Mouse (Mus musculus): ENCODE measurements at regions not wholly inside any gene's neighbourhood (a gene's known extent, or its start where the extent isn't known, plus 50 kb on each side); places are given as distances from the start of the nearest gene placed in this dataset.

GRCm38 (mm10) chr3:143188931-143189330 lies 307.1 kb upstream of the Pkn2 start:
- in situ Hi-C loops (cut with MboI) = no loop called here

GRCm38 (mm10) chr3:143173971-143174370 lies 292.2 kb upstream of the Pkn2 start:
- in situ Hi-C loops (cut with MboI) = no loop called here

DNA sequence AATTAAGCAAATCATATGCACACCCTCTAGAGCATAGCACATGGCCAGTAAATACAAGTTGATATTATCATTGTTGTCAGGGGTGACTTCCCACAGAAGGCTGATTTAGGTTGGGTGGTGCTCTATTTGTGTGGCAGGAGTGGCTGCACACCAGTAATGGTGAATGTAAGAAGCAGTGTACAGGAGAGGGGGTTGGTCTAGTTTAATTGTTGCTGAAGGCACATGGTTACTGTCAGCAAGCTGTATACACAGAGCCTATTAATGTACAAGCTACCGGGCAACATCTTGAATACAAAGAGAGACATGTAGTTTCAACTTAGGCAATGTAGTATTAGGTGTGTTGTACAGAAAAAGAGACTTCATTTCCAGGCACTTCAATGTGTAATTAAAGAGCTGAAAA lies 280.6 kb upstream of the Pkn2 start:
- in situ Hi-C loops (cut with MboI) = no loop called here

GRCm38 (mm10) chr3:143161993-143162392 lies 280.2 kb upstream of the Pkn2 start:
- in situ Hi-C loops (cut with MboI) = no loop called here

DNA sequence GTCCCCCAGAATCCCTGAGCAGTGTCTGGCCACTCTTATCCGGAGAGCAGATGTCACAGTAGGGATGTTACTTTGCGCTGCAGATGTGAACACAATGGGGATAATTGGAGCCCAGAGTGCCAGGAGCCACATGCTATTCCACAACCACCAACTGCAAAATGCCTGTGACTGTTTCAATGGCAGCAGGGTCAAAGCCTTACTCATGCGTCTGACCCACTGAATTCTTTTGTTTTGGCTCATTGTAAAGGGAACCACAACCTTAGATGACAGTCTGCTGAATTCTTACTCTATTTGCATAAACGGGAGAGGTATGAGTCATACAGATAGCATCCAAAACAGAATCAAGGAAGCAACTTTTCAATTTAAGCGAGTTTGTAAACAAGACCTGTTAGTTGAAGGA lies 276.8 kb upstream of the Pkn2 start:
- in situ Hi-C loops (cut with MboI) = no loop called here

- in situ Hi-C loops (cut with MboI) = no loop called here
Observed at GRCm38 (mm10) chr3:143156733-143157524, 275.1 kb upstream of the Pkn2 start.

GRCm38 (mm10) chr3:143156174-143156573 lies 274.4 kb upstream of the Pkn2 start:
- in situ Hi-C loops (cut with MboI) = no loop called here

DNA sequence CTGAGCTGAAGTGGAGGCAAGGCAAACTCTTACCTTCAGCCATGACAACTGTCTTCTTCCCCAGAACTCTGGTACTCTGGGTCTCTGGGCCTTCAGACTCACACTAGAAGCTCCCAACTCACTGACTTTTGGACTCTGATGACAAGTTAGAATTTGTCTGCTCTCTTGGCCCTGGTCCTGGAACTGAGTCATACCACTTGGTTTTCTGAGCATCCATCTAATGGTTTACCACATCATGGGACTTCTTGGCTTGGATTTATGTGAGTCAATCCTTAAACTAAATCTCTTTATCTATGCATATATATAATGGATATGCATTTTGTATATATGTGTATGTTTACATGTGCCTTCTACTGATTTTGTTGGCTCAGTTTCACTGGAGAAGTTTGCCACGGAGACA lies 273.8 kb upstream of the Pkn2 start:
- in situ Hi-C loops (cut with MboI) = no loop called here

GRCm38 (mm10) chr3:143147471-143147870 lies 265.7 kb upstream of the Pkn2 start:
- in situ Hi-C loops (cut with MboI) = no loop called here

DNA sequence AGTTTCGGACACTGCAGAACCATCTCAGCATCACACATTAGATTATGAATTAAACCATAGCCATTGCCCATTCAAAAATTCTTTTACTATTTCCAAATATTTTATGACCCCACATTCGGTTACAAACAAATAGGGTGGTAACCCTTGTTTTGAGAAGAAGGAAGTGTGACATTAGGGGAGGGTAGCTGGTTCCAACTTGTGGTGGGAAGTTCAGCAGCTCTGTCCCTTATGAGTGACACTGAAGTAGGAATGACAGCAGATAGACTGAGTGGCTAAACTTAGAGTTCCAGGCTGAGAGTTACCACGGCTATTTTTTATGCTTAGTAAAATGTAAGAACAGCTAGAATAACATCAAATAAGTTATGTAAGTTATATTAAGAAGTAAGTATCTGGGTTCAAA lies 257.1 kb upstream of the Pkn2 start:
- in situ Hi-C loops (cut with MboI) = no loop called here

- in situ Hi-C loops (cut with MboI) = no loop called here
Observed at GRCm38 (mm10) chr3:143134528-143134927, 252.7 kb upstream of the Pkn2 start.

GRCm38 (mm10) chr3:143107733-143108291 lies 226.0 kb upstream of the Pkn2 start:
- in situ Hi-C loops (cut with MboI) = no loop called here

DNA sequence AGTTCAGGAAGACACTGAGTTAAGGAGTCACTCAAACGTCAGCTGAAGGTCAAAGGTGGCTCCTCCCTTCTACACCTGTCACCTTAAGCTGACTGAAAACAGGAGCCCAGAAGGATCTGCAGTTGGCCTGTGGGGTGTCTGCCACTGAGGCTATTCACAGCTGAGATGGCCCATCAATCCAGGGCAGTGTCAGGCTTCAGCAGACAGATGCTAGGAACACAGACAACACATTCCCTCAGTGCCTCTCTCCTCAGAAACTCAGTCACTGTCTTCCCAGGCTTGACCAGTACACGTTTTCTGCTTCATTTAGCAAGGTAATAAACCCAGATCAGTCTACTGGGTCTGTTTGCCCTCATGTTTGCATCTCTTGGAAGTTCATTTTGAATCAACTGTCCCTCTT lies 222.9 kb upstream of the Pkn2 start:
- in situ Hi-C loops (cut with MboI) = no loop called here

DNA sequence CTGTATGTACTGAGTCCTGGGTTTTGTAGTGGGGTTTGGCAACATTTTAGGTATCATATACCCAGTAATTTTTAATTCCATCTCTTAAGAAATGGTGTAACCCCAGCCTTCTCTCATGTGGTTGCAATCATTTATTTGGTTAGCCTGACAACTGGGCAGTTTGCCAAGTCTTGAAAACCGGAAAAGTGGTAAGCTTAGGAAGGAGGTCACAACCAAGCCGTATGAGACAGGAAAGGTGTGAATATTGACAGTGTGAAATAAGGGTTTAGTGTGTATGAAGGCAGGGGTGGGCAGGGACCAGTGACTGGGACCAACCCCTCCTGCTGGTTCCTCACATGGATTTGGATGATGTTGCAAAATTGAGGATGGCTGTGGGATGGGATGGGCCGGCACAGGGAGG lies 221.5 kb upstream of the Pkn2 start:
- in situ Hi-C loops (cut with MboI) = no loop called here

- in situ Hi-C loops (cut with MboI) = no loop called here
Observed at GRCm38 (mm10) chr3:143100810-143101645, 219.2 kb upstream of the Pkn2 start.

- in situ Hi-C loops (cut with MboI) = no loop called here
Observed at GRCm38 (mm10) chr3:143100203-143100602, 218.4 kb upstream of the Pkn2 start.

GRCm38 (mm10) chr3:143092206-143092605 lies 210.4 kb upstream of the Pkn2 start:
- in situ Hi-C loops (cut with MboI) = no loop called here

- in situ Hi-C loops (cut with MboI) = no loop called here
Observed at GRCm38 (mm10) chr3:143090886-143091285, 209.1 kb upstream of the Pkn2 start.

GRCm38 (mm10) chr3:143090316-143090715 lies 208.5 kb upstream of the Pkn2 start:
- in situ Hi-C loops (cut with MboI) = no loop called here

- in situ Hi-C loops (cut with MboI) = no loop called here
Observed at GRCm38 (mm10) chr3:143087786-143088185, 206.0 kb upstream of the Pkn2 start.

DNA sequence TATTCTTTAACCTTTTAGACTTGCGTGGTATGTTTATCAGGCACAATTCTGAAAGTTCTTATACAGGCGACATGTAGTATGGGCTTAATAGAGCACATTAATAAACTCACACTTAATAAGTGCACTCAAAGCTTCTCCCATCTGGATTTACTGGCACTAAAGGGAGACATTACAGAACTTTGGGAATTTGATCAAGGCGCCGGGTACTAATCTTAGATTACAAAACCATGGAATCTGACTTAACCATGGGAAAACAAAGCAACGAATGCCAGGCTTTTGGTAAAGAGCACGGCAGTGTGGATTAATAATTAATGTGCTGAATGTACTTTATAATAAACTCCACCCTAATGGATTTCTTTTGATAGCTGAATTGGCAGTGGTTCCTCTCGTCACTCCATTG lies 196.5 kb upstream of the Pkn2 start:
- in situ Hi-C loops (cut with MboI) = no loop called here

DNA sequence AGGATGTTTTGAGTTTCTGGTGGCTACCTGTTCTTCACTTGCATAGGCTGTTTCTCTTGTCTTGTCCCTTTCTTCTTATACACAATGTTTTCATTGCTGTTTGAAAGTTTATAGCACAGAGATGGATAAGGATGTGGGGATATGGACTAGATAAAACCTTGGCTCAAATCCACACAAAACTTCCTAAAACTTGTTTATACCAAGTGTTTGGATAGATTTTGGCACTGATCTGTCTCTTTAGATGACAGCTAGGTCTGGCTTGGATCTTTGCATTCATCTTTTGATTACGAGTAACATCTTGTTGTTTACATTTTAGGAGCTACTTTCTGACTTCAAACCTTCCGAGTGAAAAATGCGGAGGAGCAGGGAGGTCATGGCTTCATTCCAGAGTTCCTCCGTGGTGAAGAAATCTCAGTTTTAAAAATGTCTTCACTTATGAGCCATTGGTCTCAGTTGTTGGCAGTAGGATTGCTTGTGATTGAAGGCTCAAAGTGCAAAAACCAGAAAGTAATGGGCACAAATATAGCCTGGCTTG lies 190.1 kb upstream of the Pkn2 start:
- in situ Hi-C loops (cut with MboI) = no loop called here

- in situ Hi-C loops (cut with MboI) = no loop called here
Observed at GRCm38 (mm10) chr3:143054858-143055257, 173.1 kb upstream of the Pkn2 start.
